Mouse (Mus musculus) bone marrow, adult 2 months (tissue): ENCODE measurements around the gene Them7.

ENCODE experiments used
- CTCF ChIP-seq: fragments of 200-500 bp; IDR thresholded peaks from 2 replicates; pipeline ENCODE4 v1.5.1; 2011; ENCODE audit warnings: low read length, control low read depth; ENCODE audit not compliant: control insufficient read depth, insufficient read depth
- POLR2A ChIP-seq: fragments of 200-500 bp; IDR thresholded peaks from 2 replicates; pipeline ENCODE4 v1.6.1; 2011; ENCODE audit warnings: low read depth, mild to moderate bottlenecking, control low read depth, low read length, borderline replicate concordance; ENCODE audit not compliant: control insufficient read depth

DNA sequence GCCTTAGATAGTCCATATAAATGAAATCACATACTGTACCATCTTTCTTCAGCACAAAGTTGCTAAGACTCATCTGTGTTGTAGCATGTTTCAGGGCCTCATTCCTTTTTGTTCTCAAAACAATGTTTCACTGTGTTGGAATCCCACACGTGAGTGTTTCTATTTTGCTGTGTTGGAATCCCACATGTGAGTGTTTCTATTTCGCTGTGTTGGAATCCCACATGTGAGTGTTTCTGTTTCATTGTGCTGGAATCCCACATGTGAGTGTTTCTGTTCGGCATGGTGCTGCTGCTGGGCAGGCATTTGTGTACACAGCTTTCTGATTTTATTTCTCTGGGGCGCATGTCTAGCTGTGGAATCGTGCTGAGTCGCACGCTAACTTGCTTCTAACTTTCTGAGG, 28.7 kb downstream of the Them7 start:
- TF ChIP-seq POLR2A, result no peak
- no peak for TF ChIP-seq CTCF
